Mouse (Mus musculus) embryonic stem cell, embryonic (primary cell): Measurements from ENCODE around the gene Rnf4.

ENCODE experiments used
- CTCF ChIA-PET, 4 experiments: fragments of 300-600 bp in 2 of 4; fragments of 350-600 bp in 2 of 4; sonication (Branson Sonifier 250); formaldehyde crosslinking; loops; one replicate each; lab custom pipeline; 2022; ENCODE audit warnings: inconsistent platforms in 2 of 4; lab: Charles Lee
- POLR2A ChIA-PET, 4 experiments: fragments of 300-600 bp in 2 of 4; fragments of 350-600 bp in 2 of 4; sonication (Branson Sonifier 250); formaldehyde crosslinking; loops; one replicate each; lab custom pipeline; 2022; ENCODE audit warnings: antibody characterized with exemption in 4 of 4, inconsistent platforms in 1 of 4; lab: Charles Lee

The Rnf4 gene

DNA sequence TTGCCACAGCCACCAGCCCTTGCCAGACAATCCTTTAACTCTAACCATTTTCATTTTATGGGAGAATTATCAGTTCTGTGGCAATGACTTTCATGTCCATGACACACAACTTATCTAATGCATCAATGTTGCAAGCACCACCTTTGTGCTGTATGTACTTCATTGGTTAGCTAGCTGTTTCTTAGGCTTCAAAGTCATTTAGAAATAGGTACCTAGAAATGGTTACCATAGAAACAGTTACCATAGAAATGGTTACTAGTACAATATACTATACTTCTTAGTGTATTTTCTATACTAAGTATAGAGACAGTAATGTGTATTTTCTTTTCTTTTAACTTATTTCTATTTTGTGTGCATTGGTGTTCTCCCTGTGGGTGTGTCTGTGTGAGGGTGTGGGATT is 10.8 kb upstream of the Rnf4 start:
- ChIA-PET POLR2A (interaction anchor here in 2 of 4 experiments (1.2 to 3.8 kb wide), 6 partner anchors 11 to 335 kb away, joined by 3 to 100 read pairs (median 22); partner anchors contain the start of genes Rnf4 (in 2 of the 2), Grk4 (in 1 of the 2) and Nop14 (in 1 of the 2)), CTCF (interaction anchor here in 1 of 4 experiments (0.6 kb wide), 1 partner anchor 71 kb away, joined by 3 read pairs; no protein-coding TSS in a partner anchor)

DNA sequence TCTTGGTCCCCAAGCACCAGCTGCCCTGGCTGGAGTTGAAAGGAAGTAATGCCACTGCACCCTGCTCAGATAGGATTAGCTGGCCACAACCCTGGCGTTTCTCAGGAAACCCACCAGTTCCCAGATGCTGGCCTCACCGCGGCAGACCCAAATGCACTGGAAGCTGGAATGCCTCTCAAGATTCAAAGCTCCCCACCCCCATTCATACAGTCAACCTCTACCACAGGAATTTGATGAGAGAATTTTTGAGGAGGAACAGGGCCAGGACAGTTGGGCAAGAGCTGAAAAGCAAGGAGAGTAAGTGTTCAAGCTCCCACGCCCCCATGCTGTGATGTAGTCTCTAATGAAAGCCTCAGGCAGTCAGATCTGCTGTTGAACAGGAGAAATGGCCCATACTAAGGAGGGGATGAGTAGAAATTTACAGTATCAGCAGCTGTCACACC is 9.8 kb upstream of the Rnf4 start:
- POLR2A ChIA-PET = interaction anchor here (0.5 to 3.5 kb wide), 45 partner anchors 9 to 919 kb away, joined by 3 to 146 read pairs (median 4); partner anchors contain the start of genes Rnf4 (in 4 of the 4), Fam193a (in 2 of the 4), Grk4 (in 2 of the 4) and Mfsd10 (in 2 of the 4)
- CTCF ChIA-PET = interaction anchor here in 1 of 4 experiments (0.8 kb wide), 1 partner anchor 30 kb away, joined by 3 read pairs; no protein-coding TSS in a partner anchor

DNA sequence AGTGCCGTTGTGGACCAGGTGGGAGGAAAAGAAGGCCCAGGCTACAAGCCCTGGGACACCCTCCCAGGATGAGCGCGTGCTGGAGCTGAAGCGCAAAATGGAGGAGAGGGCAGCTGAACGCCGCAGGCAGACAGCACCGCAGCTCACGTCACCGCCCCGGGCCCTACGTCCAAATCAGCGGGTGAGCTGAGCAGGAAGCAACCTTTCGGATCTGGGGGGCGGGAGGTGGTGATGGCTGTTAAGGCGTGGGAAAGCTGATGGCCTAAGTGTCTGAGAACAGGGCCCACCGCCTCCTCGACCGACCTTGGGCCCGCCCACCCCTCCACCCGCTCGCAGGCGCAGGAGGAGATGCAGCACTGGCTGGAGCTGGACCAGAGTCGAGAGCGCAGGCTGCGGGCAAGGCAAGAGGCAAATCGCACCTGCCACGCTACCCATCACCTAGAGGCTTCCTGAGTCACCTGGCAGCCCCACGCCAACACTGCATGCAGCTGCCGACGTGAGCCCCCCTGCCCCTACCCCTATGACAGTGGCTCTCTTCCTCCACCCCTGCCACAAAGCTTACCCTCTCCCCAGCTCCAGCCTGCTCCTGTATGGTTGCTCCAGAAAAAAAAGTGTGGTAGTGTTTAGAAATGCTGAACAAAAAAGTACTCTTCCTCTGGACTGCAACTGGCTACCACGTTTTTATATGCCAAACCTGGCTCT is 9.1 kb upstream of the Rnf4 start:
- ChIA-PET POLR2A (interaction anchor here (0.5 to 3.5 kb wide), 55 partner anchors 9 to 918 kb away, joined by 3 to 146 read pairs (median 4); partner anchors contain the start of genes Rnf4 (in 4 of the 4), Nop14 (in 3 of the 4), Fam193a (in 2 of the 4) and Grk4 (in 2 of the 4)), CTCF (interaction anchor here in 3 of 4 experiments (0.5 to 0.8 kb wide), 4 partner anchors 31 to 81 kb away, joined by 3 to 5 read pairs (median 4); no protein-coding TSS in a partner anchor)

DNA sequence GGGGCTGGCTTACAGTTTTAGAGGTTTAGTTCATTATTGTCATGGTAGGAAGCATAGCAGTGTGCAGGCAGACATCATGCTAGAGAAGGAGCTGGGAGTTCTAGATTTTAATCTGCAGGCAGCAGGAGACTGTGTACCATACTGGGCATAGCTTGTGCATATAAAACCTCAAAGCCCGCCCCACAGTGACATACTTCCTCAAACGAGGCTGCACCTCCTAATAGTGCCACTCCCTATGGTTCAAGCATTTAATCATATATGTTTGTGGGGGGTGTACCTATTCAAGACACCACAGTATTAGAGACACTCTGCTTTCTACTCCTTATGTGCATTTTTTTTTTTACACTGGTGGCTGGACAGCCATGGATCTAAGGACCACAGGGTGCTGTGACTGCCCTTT is 6.0 kb upstream of the Rnf4 start:
- ChIA-PET POLR2A (interaction anchor here in 1 of 4 experiments (1.1 kb wide), 1 partner anchor 306 kb away, joined by 3 read pairs; the partner anchor contains the start of gene Mfsd10), CTCF (no interaction called here)

DNA sequence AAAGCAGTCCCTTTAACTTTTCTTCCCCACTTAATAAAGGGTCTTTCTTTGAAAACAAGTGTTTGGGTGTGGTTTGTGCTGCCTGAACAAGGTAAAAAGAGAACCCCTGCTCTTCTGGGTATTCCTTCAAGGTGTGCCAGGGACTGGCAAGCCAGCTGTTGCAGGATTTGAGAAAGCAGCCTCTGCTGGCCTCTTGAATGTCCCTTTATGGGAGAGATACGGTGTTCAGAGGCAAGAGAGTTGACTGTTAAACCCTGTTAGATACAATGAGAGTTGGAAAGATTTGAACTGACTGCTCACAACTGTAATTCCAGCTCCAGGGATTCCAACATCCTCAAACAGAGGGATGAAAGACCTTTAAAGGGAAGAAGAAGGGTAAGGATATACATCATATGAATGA is 2.0 kb upstream of the Rnf4 start:
- CTCF ChIA-PET = no interaction called here
- POLR2A ChIA-PET = interaction anchor here in 2 of 4 experiments (0.6 to 2.0 kb wide), 6 partner anchors 8 to 326 kb away, joined by 3 to 9 read pairs (median 4); partner anchors contain the start of genes Grk4 (in 1 of the 2) and Nop14 (in 1 of the 2)

DNA sequence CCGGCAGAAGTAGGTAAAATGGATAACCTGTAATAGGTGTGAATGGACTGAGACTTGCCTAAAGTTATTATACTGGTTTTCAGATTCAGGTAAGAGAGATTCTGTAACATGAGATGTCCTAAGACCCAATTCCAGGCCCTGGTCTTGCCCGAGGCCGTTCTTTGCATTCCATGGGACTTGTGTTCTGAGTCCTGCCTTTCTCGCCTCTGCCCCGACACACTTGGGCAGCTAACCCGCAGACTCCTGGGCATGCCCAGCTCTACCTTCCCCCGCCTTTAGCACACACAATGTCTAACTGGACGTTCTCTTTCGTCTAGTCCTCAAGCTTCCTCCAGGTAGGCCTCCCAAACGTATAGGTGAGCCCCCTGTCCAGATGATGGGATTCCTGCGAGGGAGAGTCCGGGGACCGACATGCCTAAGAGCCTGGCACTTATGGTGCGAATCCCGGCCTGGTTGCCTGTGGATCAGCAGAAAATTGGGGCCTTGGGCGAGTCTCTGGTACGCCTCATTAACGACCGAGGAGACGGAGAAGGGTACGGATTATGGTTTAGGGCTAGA is 471 bp upstream of the Rnf4 start:
- ChIA-PET CTCF (interaction anchor here in 3 of 4 experiments (0.6 to 1.4 kb wide), 7 partner anchors 28 to 769 kb away, joined by 3 to 8 read pairs (median 3); partner anchors contain the start of genes Grk4 (in 1 of the 3) and Nop14 (in 1 of the 3)), POLR2A (interaction anchor here (0.6 to 3.3 kb wide), 150 partner anchors 8 to 1493 kb away, joined by 3 to 146 read pairs (median 5); partner anchors contain the start of genes Fam193a (in 4 of the 4), Cfap99 (in 3 of the 4), Grk4 (in 3 of the 4) and Mfsd10 (in 3 of the 4))

DNA sequence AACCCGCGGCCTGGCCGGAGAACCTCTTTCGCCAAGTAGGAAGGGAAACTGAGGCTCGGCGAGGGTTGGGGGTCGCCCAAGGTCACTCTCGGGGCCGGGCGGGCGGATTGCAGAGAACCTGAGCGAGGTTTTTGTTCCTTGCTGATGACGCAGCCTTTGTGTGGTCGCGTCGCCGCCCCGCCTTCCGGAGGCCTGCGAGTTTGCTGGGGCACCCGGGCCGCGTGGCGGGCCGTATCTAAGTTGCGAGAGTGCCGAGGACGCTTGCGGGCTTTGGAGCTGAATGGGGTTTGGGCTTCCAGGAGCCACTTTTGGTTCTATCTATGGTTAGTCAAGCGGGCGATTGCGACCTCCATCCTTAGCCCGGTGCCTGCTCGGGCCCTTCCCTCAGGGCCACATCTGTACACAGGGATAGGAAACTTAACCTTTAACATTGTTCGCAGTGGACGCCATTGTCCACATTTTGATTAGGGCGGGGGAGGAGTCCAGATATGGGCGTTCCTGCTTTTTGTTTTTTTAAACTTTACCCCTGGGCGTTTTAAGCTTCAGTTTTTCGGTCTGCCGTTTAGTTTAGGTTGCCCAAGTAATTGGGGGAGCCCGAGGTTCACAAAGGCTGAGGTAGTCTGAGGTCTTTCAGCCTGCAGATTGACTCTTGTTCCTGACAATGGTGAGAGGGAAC is 824 bp downstream of the Rnf4 start:
- ChIA-PET CTCF (interaction anchor here in 1 of 4 experiments (0.6 kb wide), 1 partner anchor 107 kb away, joined by 3 read pairs; no protein-coding TSS in a partner anchor), POLR2A (interaction anchor here (0.6 to 3.3 kb wide), 69 partner anchors 8 to 801 kb away, joined by 3 to 146 read pairs (median 7); partner anchors contain the start of genes Fam193a (in 3 of the 4), Lrpap1 (in 2 of the 4), Mfsd10 (in 2 of the 4) and Tnip2 (in 2 of the 4))

DNA sequence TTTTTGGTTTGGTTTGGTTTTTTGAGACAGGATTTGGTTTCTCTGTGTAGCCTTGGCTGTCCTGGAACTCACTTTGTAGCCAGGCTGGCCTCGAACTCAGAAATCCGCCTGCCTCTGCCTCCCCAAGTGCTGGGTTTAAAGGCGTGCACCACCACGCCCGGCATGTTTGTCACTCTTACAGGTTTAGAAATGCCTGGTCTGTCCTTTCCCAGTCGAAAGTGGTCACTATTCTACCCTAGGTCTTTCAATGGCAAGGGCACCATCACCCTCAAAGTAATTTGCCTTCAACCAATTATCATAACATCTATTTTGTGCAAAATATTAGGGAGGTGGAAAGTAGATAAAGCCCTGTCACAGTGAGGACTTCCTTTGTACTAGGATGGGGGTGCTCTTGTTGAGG is 4.2 kb downstream of the Rnf4 start:
- POLR2A ChIA-PET = interaction anchor here in 2 of 4 experiments (0.7 to 23.2 kb wide), 7 partner anchors 13 to 804 kb away, joined by 3 to 546 read pairs (median 4); partner anchors contain the start of genes Fam193a (in 2 of the 2) and Tnip2 (in 1 of the 2)
- CTCF ChIA-PET = no interaction called here

DNA sequence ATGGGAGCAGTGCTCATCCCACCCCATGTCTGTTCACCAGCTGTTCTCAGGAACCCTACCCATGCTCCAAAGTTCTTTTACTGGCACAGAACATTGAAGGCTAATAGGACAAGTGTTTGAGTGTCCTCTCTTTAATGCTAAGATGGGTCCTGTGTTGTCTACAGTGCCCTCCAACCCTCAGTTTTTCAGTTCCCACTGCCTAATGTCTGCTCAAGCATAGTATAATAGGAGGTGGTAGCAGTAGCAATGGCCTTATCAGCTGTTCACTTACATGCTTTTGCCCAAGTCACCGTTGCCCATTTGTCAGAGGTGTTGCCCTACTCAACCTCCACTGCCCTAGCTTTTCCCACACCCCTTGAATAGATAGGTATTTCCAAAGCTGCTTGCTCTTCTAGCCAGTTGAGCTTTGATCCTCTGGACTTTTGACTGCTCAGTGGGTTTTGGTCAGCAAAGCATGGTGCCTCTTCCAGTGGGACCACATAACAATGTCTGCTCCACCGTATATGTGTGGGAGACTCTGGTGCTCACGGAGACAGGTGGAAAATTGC is 16.1 kb downstream of the Rnf4 start:
- ChIA-PET CTCF (interaction anchor here in 1 of 4 experiments (0.6 to 1.0 kb wide), 2 partner anchors 10 to 29 kb away, joined by 3 to 5 read pairs; no protein-coding TSS in a partner anchor), POLR2A (interaction anchor here (0.7 to 30.5 kb wide), 20 partner anchors 2 to 309 kb away, joined by 3 to 546 read pairs (median 4); partner anchors contain the start of genes Rnf4 (in 4 of the 4) and Fam193a (in 3 of the 4))

DNA sequence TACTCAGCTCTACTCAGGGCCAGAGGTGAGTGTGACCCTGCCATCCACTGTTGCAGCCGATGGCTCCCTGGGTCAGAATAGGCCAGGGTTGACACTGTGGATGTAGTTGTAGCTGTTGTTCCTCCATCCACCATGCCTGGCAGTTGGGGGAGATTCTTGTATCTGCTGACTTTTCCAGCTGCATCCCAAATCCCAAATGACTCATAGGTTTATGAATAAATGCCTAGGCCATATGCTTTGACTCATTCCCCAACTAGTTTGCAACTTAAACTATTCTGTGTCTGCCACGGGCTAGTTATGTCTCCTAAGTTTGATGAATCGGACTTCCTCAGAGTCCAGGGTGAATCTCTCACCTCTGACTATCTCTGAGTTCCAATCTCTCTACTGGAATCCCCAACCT is 24.2 kb downstream of the Rnf4 start:
- CTCF ChIA-PET = no interaction called here
- POLR2A ChIA-PET = interaction anchor here in 3 of 4 experiments (0.5 to 30.5 kb wide), 8 partner anchors 2 to 24 kb away, joined by 3 to 546 read pairs (median 30); partner anchors contain the start of genes Fam193a (in 2 of the 3) and Rnf4 (in 2 of the 3)

DNA sequence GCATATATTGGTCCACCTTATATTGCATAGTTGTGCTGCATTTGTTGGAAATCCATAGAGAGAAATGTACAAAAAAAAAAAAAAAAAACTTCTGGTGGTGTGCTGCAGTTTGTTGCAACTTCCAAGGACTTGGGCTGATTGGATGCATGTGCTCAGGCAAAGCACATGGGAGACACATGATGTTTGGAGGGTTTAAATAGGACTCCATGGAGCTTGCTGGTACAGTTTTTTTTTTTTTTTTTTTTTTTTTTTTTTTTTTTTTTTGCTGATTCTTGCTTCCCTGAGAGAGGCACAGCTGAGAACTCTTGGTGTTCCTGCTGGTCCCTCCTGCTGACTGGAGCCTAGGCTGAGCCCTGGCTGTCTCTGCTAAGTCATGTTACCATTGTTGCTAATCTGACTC is 27.0 kb downstream of the Rnf4 start:
- POLR2A ChIA-PET = interaction anchor here in 3 of 4 experiments (0.7 to 30.5 kb wide), 7 partner anchors 9 to 925 kb away, joined by 3 to 546 read pairs (median 5); partner anchors contain the start of genes Rnf4 (in 3 of the 3) and Nop14 (in 1 of the 3)

DNA sequence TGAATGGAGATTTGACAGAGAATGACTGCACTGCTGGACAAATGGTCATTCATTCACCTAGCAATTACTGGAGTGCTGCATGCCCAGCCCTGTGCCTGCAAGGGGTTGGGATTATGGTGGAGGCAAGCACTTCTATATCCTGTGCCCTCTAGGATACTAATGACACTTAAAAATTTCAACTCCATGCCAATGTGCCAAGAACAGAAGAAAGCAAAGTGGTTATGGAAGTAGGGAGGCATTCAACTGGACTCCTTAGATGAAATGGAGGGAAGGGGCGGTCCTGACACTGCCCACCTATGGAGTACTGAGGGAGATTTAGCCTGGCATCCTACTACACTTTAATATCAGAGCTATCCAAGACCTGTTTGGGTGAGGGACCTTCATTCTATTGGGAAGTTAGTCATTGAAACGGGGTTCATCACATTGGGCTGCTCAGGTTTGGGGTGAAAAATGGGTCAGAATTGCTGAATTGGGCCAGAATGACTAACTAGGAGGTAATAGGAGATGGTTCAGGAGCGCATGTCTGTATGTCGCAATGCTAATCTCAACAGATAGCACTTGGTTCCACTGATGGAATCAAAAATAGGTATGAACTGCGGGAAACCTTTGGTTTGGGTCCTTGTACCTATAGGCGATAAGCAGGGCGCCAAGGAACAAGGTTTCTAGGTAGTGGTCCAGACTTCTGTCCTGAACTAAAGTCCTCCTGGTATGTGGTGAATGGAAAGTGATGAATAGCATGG is 32.6 kb downstream of the Rnf4 start:
- ChIA-PET CTCF (interaction anchor here in 2 of 4 experiments (1.0 to 1.4 kb wide), 3 partner anchors 29 to 82 kb away, joined by 3 to 4 read pairs (median 3); no protein-coding TSS in a partner anchor), POLR2A (interaction anchor here (0.5 to 30.5 kb wide), 64 partner anchors 9 to 736 kb away, joined by 3 to 546 read pairs (median 4); partner anchors contain the start of genes Rnf4 (in 4 of the 4), Grk4 (in 3 of the 4), Nop14 (in 3 of the 4) and Mfsd10 (in 2 of the 4))

More for the DNA sequence above, 27.0 kb downstream of the Rnf4 start:
- CTCF ChIA-PET = interaction anchor here in 1 of 4 experiments (1.7 kb wide), 1 partner anchor 27 kb away, joined by 3 read pairs; the partner anchor contains the start of gene Rnf4

DNA sequence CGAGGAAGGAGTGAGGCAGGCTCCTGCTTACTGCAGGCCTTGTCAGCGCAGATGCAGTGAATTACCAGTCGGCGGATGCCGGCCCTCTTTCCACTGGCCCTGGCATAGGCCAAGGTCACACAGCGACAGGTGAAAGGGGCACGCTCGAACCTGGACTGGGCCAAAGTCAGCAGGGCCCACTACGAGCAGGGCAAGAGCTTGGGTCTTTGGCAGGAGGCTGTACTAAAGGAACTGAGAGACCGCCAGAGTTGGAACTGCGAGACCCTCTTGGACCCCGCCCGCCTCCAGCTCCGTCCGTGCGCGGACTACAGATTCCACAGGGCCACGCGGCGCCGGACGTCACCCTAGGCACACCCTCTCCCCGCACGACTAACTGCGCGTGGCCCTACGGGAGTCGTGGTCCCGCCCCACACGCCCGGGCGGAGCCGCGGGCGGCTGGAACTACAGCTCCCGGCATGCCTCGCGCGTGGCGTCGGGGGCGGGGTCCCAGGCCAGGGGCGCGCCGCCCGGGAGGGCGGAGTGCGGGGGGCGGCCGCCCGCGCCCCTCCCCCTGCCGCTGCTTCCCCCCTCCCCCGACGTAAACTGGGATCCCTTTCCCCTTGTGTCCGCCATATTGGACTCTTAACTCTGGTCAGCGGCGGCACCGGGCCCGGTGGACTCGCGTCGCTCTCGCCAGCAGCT is 33.4 kb downstream of the Rnf4 start, which contains the start of gene Fam193a:
Gene Fam193a (plus strand): TSS at position 593 of the 681 bp plus-strand sequence.
- POLR2A ChIA-PET = interaction anchor here (0.5 to 30.5 kb wide), 70 partner anchors 9 to 774 kb away, joined by 3 to 546 read pairs (median 4); partner anchors contain the start of genes Rnf4 (in 4 of the 4), Grk4 (in 3 of the 4), Nop14 (in 3 of the 4) and Mfsd10 (in 2 of the 4)
- CTCF ChIA-PET = interaction anchor here in 3 of 4 experiments (0.6 to 1.4 kb wide), 7 partner anchors 10 to 290 kb away, joined by 3 to 4 read pairs (median 3); partner anchors contain the start of gene Nop14 (in 2 of the 3)

DNA sequence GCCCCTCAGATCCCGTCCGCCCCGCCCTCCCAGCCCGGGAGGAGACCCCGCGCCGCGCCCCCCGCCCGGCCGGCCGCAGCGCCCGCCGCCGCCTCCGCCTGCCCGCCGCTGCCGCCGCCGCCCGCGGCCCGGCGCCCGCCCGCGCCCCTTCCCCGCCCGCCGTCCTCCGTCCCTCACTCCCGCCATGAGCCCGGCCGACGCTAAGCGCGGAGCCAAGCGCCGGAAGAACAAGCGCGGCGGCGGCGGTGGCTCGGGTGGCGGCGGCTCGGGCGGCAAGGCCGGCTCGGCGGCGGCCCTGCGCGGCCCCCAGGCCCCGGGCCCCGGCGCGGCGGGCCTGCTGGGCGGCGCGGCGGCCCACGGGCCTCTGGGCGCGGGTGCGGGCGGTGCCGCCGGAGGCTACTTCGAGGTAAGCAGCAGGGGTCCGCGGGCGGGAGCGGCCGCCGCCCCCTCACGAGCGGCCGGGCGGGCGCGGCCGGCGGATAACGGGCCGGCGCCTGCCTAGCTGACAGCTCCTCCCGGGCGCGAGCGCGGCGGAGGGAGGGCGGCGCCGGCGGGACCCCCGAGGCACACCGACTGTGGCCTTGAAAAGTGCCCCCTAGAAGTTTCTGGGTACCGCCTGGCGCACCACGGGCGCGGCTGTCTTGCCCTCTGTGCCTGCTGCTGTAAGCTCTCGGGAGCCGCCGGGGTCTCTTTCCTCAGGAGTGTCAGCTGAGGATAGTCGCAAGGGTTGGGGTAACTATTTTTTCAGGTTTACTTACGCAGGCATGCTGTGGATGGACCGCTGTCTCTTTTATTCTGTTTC is 34.1 kb downstream of the Rnf4 start:
- ChIA-PET POLR2A (interaction anchor here (0.6 to 30.5 kb wide), 73 partner anchors 9 to 773 kb away, joined by 3 to 546 read pairs (median 4); partner anchors contain the start of genes Rnf4 (in 4 of the 4), Grk4 (in 3 of the 4), Nop14 (in 3 of the 4) and Mfsd10 (in 2 of the 4)), CTCF (interaction anchor here in 3 of 4 experiments (0.6 to 1.4 kb wide), 8 partner anchors 9 to 290 kb away, joined by 3 to 4 read pairs (median 3); partner anchors contain the start of gene Nop14 (in 2 of the 3))
